Mouse (Mus musculus): Measurements from ENCODE around the gene Slc22a13.

DNA sequence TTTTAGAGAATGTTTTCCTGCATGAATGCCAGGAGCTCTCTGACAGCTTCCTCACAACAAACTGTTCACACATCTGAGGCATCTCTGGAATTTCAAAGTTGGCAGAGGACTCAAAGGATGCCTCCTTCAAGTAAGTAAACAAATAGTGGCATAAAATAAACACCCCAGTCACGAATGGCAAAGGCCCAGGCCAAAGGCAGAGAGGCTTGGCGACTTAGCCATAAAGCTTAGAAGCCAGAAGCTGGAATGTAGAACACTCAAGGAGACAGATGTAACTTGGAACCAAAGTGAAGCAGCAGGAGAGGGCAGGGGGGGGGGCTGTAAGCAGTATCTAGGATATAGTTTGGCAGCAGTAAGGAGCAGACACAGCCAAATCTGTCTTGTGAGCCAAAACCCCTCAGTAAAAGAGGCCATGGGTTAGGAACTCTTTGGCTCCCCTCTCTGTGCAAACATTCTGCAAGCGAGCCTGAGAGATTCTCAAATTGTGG is 27.6 kb downstream of the Slc22a13 start:
- TF ChIP-seq POLR2A (IDR thresholded peaks at IDR 0.05; ENCODE audit: low read depth, low read length), result no peak
- no peak for TF ChIP-seq CTCF (IDR thresholded peaks at IDR 0.05; ENCODE audit: borderline replicate concordance, insufficient read depth, low read length)

Measured in embryonic fibroblast, embryonic 13.5 days (primary cell).